Mouse (Mus musculus): Measurements from ENCODE around the gene Plxnd1. TPM values are rescaled to one million over a fixed set of nuclear protein-coding genes. Genes with fewer than 3 reads are reported as not detected.

The Plxnd1 gene
- polyA plus RNA-seq, 1 experiment from 2014 or later, result 62.4 TPM

DNA sequence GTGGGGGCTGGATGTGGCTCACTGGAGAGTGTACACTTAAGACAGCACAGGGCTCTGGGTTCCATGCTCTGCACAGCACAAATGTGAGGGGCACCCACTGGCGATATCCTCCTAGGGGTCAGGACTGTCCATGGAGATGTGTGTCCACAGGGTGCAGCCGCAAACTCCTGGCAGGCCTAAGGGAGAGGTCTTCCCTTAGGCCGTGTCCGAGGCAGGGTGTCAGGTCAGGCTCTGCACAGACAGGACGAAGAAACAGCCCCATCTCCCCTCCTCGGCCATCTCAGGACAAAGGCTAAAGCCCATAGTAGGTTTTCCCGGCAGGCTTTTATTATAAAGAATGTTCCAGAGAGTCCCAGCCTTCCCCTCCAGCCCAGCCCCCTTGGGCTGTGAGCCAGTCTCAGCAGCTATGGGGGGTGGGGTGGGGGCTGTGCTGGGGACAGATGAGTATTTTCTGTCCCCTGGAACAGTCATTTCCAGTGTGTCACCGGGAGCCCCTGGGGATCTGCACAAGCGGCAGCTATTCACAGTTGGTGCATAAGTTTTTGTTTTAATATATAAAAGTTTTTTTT is 40.2 kb downstream of the Plxnd1 start:
- no peak overlapping the region; the same call in 1 of the 2 replicates for H3K27ac ChIP-seq (ENCODE audit: low read length)
- no peak overlapping the region for H3K4me3 ChIP-seq (ENCODE audit: low read length)
- peaks cover 20% of the 10 kb centered on the region for H3K36me3 ChIP-seq (ENCODE audit: insufficient read depth, low read length)
- H3K4me1 ChIP-seq (ENCODE audit: insufficient read depth, low read length), result peaks cover 23% of the 10 kb centered on the region
- ATAC-seq (ENCODE audit: low FRiP score, low TSS enrichment), result no peak
- H3K27me3 ChIP-seq (ENCODE audit: insufficient read depth, low read length), result no peaks in the 10 kb centered on the region
- no peak overlapping the region for H3K9ac ChIP-seq (replicated peaks; ENCODE audit: low read length)
- no peaks in the 10 kb centered on the region for H3K9me3 ChIP-seq (ENCODE audit: low read length)
- 81% methylated on average over 9 of the region's 9 CpGs for WGBS
- H3K4me2 ChIP-seq (replicated peaks; ENCODE audit: low read depth, low read length), result no peak overlapping the region

DNA sequence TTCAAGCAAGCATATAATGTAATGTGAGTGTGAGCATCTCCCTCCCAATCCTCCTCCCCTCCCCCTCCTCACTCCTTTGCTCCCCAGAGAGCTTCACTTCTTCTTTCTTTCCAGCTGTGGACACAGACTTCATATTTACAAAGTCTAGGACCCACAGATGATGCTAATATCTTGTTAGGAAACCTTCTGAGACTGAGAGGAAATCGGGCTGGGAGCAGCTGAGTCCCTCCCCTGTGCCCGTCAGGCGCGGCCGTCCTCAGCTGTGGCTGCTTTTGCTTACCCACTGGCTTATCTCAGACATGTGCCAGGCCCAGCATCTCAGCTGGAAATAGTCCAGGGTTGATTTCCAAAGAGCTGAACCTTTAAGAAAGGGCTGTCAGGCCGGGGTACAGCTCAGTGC is 48.4 kb downstream of the Plxnd1 start:
- WGBS, result 65% methylated on average over 6 of the region's 6 CpGs
- H3K4me3 ChIP-seq (ENCODE audit: low read length), result no peak overlapping the region
- ATAC-seq (ENCODE audit: low FRiP score, low TSS enrichment), result no peak

DNA sequence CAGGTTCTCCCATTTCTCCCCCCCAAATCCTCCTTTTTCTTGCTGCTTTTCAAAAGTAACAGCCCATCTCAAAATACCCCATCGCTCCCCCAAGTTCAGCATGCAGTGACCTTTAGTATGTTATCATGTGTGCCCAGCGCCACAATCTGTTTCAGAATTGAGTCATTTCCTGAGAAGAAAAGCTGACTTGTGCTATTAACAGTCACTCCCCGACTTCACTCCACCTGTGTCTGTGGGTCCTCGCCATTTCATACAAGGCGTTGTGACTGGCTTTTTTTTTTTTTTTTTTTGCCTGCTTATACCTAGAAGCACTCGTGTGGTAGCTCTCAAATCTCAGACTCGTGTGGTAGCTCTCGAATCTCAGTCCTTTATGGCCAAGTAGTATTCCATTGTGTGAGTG is 49.2 kb downstream of the Plxnd1 start:
- peaks cover 7% of the 10 kb centered on the region for H3K4me1 ChIP-seq (ENCODE audit: insufficient read depth, low read length)
- no peaks in the 10 kb centered on the region for H3K36me3 ChIP-seq (ENCODE audit: insufficient read depth, low read length)
- H3K4me2 ChIP-seq (replicated peaks; ENCODE audit: low read depth, low read length), result no peak overlapping the region
- WGBS, result 80% methylated on average over 8 of the region's 8 CpGs
- ATAC-seq (ENCODE audit: low FRiP score, low TSS enrichment), result no peak
- H3K9me3 ChIP-seq (ENCODE audit: low read length), result no peaks in the 10 kb centered on the region
- H3K27me3 ChIP-seq (ENCODE audit: insufficient read depth, low read length), result no peaks in the 10 kb centered on the region
- H3K4me3 ChIP-seq (ENCODE audit: low read length), result no peak overlapping the region
- no peak overlapping the region for H3K9ac ChIP-seq (replicated peaks; ENCODE audit: low read length)
- no peak overlapping the region for H3K27ac ChIP-seq (ENCODE audit: low read length)

More for the DNA sequence above, 48.4 kb downstream of the Plxnd1 start:
- Histone ChIP-seq H3K9me3 (ENCODE audit: low read length) (no peaks in the 10 kb centered on the region), H3K4me1 (ENCODE audit: insufficient read depth, low read length) (peaks cover 2% of the 10 kb centered on the region; the same call in 1 of the 2 replicates), H3K27me3 (ENCODE audit: insufficient read depth, low read length) (no peaks in the 10 kb centered on the region), H3K27ac (ENCODE audit: low read length) (no peak overlapping the region), H3K4me2 (replicated peaks; ENCODE audit: low read depth, low read length) (no peak overlapping the region), H3K36me3 (ENCODE audit: insufficient read depth, low read length) (no peaks in the 10 kb centered on the region), H3K9ac (replicated peaks; ENCODE audit: low read length) (no peak overlapping the region)

DNA sequence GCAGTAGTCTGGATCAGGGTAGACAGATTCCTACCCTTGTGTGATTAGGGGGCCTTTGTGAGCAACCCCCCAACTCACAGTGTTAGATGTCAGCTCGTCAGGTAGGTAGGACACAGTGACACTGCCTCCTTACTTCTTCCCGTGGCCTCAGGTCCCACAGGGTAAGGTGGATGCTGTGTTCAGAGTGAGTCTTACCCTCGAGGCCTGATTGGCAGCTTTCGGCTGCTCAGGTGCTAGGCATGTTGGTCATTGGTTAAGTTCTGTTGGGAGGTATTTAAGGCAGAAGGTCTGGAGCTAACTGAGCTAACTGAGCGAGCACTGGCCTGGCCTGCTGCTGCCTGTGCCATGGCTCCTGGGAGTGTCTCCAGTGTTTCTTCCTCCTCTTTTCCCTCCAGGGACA is 50.2 kb downstream of the Plxnd1 start, which contains the start of gene H1foo:
TSS of gene H1foo (plus strand) at position 301 of the 400 bp plus-strand sequence.
- Histone ChIP-seq H3K9ac (replicated peaks; ENCODE audit: low read length) (no peak within 1 kb of the TSS), H3K36me3 (ENCODE audit: insufficient read depth, low read length) (no peaks in the 10 kb centered on the region), H3K27me3 (ENCODE audit: insufficient read depth, low read length) (no peaks in the 10 kb centered on the region), H3K27ac (ENCODE audit: low read length) (no peak within 1 kb of the TSS), H3K4me3 (ENCODE audit: low read length) (no peak within 1 kb of the TSS), H3K4me2 (replicated peaks; ENCODE audit: low read depth, low read length) (no peak within 1 kb of the TSS), H3K4me1 (ENCODE audit: insufficient read depth, low read length) (peaks cover 7% of the 10 kb centered on the region), H3K9me3 (ENCODE audit: low read length) (no peaks in the 10 kb centered on the region)
- 87% methylated on average over 5 of the region's 5 CpGs for WGBS
- no peak for ATAC-seq (ENCODE audit: low FRiP score, low TSS enrichment)

DNA sequence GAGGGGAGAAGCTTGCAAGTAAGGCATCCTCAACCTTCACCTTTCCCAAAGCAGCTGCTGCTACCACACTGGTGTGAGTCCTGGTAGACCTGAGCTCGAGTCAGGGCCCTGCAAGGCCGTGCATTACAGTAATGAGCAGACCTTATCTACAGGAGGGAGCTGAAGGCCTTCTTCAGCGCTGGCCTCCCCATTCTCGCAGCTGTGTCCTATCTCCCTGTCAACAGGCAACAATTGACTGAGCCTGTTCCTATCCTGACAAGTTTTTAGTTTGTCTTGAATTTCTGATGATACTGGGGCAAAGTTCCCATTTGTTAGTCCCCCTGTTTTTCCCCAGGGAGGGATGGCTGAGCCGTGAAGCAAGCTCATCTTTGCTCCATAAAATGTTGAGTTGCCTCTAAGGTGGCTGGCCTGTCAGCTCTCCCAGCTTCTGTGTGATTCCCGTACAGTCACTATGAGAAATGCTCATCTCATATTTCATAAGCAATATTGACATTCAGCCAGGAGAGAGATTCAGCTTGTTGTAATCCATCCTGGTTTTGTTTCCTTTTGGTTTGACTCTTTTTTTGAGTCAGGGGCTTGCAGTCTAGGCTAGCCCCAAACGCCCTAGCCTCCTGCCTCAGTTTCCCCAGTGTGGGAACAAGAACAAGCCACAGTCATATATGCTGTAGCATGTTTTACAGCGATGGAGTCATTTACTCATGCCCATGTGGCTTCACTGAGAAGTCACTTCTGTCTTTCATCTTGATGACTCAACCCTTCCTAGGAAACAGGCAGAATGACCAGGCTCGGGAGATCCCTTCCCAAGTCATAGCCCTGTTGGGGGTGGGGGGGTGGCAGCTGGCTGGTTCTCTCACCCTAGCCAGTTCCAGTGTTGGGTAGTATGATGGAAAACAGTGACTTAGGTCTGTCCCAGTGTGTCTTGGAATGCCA is 51.0 kb downstream of the Plxnd1 start:
- Histone ChIP-seq H3K9ac (replicated peaks; ENCODE audit: low read length) (no peak overlapping the region), H3K4me2 (replicated peaks; ENCODE audit: low read depth, low read length) (no peak overlapping the region), H3K27ac (ENCODE audit: low read length) (no peak overlapping the region), H3K27me3 (ENCODE audit: insufficient read depth, low read length) (no peaks in the 10 kb centered on the region), H3K9me3 (ENCODE audit: low read length) (no peaks in the 10 kb centered on the region), H3K4me1 (ENCODE audit: insufficient read depth, low read length) (peaks cover 7% of the 10 kb centered on the region), H3K4me3 (ENCODE audit: low read length) (no peak overlapping the region), H3K36me3 (ENCODE audit: insufficient read depth, low read length) (no peaks in the 10 kb centered on the region)
- no peak for ATAC-seq (ENCODE audit: low FRiP score, low TSS enrichment)
- 65% methylated on average over 9 of the region's 9 CpGs for WGBS

DNA sequence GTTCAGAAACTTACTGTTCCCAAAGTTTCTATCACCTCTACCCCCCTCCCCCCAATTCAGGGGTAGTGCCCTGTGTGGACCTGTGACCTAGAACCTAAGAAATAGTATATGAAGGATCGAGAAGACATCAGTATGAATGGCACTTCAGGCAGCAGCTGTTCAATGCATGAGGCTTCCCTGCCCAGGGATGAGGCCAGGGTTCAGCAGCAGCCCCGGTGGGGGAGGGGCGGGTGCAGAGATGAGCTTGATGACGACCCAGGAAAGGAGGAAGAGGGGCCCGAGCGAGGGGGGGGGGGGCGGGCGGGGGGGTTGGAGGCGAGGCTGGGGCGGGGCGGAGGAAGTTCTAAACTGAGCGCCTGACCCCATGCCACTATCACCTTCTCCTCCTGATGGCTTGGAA is 53.7 kb downstream of the Plxnd1 start:
- ATAC-seq (ENCODE audit: low FRiP score, low TSS enrichment), result no peak
- 8% methylated on average over 5 of the region's 12 CpGs for WGBS

DNA sequence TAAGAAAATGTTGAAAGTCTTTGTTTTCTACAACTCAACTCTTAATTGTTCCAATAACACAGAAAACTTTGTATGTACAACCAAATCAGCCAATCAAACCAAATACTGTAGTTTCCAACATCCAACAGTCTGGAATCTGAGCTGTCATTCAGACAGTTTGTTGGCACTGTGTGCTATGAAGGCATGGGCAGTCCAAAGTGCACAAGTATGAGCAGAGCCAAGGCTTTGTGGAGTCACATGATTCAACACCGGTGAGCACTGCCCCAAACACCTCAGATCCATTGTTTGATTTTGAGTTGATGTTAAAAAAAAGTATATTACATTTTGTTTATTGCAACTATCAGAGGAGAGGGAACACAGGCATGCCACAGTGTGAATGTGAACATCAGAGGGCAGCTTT is 54.2 kb downstream of the Plxnd1 start:
- Histone ChIP-seq H3K9ac (replicated peaks; ENCODE audit: low read length) (no peak overlapping the region), H3K4me2 (replicated peaks; ENCODE audit: low read depth, low read length) (no peak overlapping the region), H3K27me3 (ENCODE audit: insufficient read depth, low read length) (no peaks in the 10 kb centered on the region), H3K9me3 (ENCODE audit: low read length) (no peaks in the 10 kb centered on the region), H3K36me3 (ENCODE audit: insufficient read depth, low read length) (0 out of 2 replicates have a peak, but pooled peaks cover 3% of the 10 kb centered on the region), H3K4me3 (ENCODE audit: low read length) (no peak overlapping the region), H3K4me1 (ENCODE audit: insufficient read depth, low read length) (peaks cover 7% of the 10 kb centered on the region), H3K27ac (ENCODE audit: low read length) (no peak overlapping the region)
- no peak for ATAC-seq (ENCODE audit: low FRiP score, low TSS enrichment)
- WGBS, result 79% methylated on average over 1 of the region's 1 CpGs

More for the DNA sequence above, 53.7 kb downstream of the Plxnd1 start:
- no peak overlapping the region for H3K27ac ChIP-seq (ENCODE audit: low read length)
- 0 out of 2 replicates have a peak, but pooled peaks cover 3% of the 10 kb centered on the region for H3K36me3 ChIP-seq (ENCODE audit: insufficient read depth, low read length)
- no peaks in the 10 kb centered on the region for H3K9me3 ChIP-seq (ENCODE audit: low read length)
- no peak overlapping the region for H3K4me2 ChIP-seq (replicated peaks; ENCODE audit: low read depth, low read length)
- no peak overlapping the region for H3K9ac ChIP-seq (replicated peaks; ENCODE audit: low read length)
- no peak overlapping the region for H3K4me3 ChIP-seq (ENCODE audit: low read length)
- no peaks in the 10 kb centered on the region for H3K27me3 ChIP-seq (ENCODE audit: insufficient read depth, low read length)
- peaks cover 7% of the 10 kb centered on the region for H3K4me1 ChIP-seq (ENCODE audit: insufficient read depth, low read length)

DNA sequence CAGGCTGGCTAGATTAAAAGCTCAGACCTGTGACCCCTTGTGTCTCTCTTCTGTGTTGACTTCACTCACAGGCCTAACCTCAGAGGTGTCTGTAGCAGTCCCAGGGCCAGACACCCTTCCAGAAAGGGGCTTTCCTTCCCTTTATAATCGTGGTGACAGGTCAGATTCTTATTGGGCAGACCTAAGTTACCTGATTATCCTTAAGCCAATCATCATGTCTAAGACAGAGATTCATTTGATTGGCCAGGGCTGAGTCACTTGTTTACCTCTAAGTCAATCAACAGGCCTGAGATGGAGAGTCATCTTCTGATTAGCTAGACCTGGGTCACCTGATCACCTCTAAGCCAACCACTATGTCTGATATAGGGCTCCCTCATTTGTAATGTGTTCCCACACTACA is 56.0 kb downstream of the Plxnd1 start:
- Histone ChIP-seq H3K9me3 (ENCODE audit: low read length) (no peaks in the 10 kb centered on the region), H3K4me2 (replicated peaks; ENCODE audit: low read depth, low read length) (no peak overlapping the region), H3K27ac (ENCODE audit: low read length) (no peak overlapping the region), H3K27me3 (ENCODE audit: insufficient read depth, low read length) (no peaks in the 10 kb centered on the region), H3K4me3 (ENCODE audit: low read length) (no peak overlapping the region), H3K36me3 (ENCODE audit: insufficient read depth, low read length) (0 out of 2 replicates have a peak, but pooled peaks cover 3% of the 10 kb centered on the region), H3K4me1 (ENCODE audit: insufficient read depth, low read length) (peaks cover 7% of the 10 kb centered on the region), H3K9ac (replicated peaks; ENCODE audit: low read length) (no peak overlapping the region)
- no peak for ATAC-seq (ENCODE audit: low FRiP score, low TSS enrichment)
- WGBS, result 68% methylated on average over 1 of the region's 1 CpGs

DNA sequence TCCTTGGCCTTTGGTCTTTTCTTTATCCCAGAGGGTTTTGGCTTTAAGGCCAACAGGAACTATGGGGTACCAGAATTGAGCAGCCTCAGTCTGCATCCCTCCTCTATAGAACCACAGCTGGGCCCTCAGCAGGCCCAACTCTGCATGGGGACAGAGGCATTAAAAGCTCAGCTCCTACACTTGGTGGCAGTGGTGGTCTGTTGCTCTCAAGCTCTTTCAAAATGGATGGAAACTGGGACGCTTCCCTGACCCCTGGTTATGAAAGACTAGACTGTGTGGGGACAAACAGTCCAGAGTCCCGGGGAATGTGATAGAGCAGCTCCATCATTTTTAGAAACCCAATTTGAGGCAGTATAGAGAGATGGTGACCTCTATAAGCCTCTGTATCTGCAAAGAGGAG is 56.8 kb downstream of the Plxnd1 start:
- Histone ChIP-seq H3K27me3 (ENCODE audit: insufficient read depth, low read length) (no peaks in the 10 kb centered on the region), H3K4me3 (ENCODE audit: low read length) (no peak overlapping the region), H3K36me3 (ENCODE audit: insufficient read depth, low read length) (0 out of 2 replicates have a peak, but pooled peaks cover 3% of the 10 kb centered on the region), H3K9ac (replicated peaks; ENCODE audit: low read length) (no peak overlapping the region), H3K4me1 (ENCODE audit: insufficient read depth, low read length) (peaks cover 7% of the 10 kb centered on the region), H3K4me2 (replicated peaks; ENCODE audit: low read depth, low read length) (no peak overlapping the region), H3K9me3 (ENCODE audit: low read length) (no peaks in the 10 kb centered on the region), H3K27ac (ENCODE audit: low read length) (no peak overlapping the region)
- WGBS, result 91% methylated on average over 2 of the region's 2 CpGs
- ATAC-seq (ENCODE audit: low FRiP score, low TSS enrichment), result no peak

DNA sequence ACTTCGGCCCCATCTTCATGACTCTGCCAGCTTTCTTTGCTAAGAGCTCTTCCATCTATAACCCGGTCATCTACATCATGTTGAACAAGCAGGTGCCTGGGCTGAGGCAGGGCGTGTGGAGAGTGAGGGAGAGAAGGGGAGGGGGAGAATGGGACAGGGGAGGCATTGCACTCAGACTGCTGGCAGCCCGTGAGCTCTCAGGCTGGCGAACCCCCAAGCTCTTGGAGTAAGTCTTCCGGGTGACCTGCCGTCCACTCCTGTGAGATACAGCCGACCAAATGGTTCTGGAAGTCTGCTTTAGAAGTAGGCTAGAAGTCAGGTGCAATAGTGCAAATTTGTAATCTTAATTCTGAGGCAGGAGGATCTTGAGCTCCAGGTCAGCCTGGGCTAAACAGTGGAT is 59.3 kb downstream of the Plxnd1 start:
- Histone ChIP-seq H3K4me1 (ENCODE audit: insufficient read depth, low read length) (no peaks in the 10 kb centered on the region), H3K4me2 (replicated peaks; ENCODE audit: low read depth, low read length) (no peak overlapping the region), H3K4me3 (ENCODE audit: low read length) (no peak overlapping the region), H3K9ac (replicated peaks; ENCODE audit: low read length) (no peak overlapping the region), H3K9me3 (ENCODE audit: low read length) (no peaks in the 10 kb centered on the region), H3K36me3 (ENCODE audit: insufficient read depth, low read length) (0 out of 2 replicates have a peak, but pooled peaks cover 3% of the 10 kb centered on the region), H3K27me3 (ENCODE audit: insufficient read depth, low read length) (no peaks in the 10 kb centered on the region), H3K27ac (ENCODE audit: low read length) (no peak overlapping the region)
- whole genome bisulfite sequencing, result 80% methylated on average over 8 of the region's 8 CpGs
- no peak for ATAC-seq (ENCODE audit: low FRiP score, low TSS enrichment)
